Mouse (Mus musculus): Measurements from ENCODE around the gene Tcte1. TPM values are rescaled to one million over a fixed set of nuclear protein-coding genes. Genes with fewer than 3 reads are reported as not detected.

Tcte1 gene
- polyA plus RNA-seq, 1 experiment from 2014 or later = 1.7 TPM

DNA sequence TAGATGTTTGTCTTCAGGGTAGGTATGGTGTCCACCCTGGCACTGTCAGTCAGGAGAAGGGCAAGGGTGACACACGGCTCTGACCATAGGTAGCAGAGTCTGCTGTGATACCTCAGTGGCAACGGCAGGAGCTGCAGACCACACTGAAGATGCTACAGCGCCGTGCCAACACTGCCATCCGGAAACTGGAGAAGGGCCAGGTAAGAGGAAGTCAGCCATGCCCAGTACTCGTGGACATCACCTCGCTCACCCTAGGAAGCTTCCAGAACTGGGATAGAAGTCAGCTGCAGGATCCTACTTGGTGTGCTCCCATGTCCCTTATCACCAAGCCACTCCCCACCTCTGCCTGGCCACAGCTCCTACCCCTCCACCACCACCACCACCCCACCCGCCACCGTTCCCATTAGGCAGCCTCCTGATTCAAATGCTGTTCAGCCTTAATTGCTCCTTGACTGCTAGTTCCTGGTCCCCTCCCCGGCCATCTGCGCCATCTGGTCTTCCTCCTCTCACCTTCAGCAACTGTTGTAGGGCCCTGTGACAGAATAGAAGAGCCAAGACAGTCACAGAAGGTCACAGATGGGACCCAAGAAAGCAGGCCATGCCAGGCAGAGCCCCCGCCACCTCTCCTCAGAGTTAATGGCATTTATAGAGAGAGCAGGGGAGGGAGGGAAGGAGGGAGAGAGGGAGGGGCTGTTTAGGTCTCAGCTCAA lies 4.3 kb upstream of the Tcte1 start:
- no peak overlapping the region for H3K4me3 ChIP-seq (ENCODE audit: low read depth, low read length)
- H3K27me3 ChIP-seq (ENCODE audit: control insufficient read depth, insufficient read depth, low read length) = no peaks in the 10 kb centered on the region
- ATAC-seq (ENCODE audit: low FRiP score) (no peak), DNase-seq (ENCODE audit: low spot score, missing footprints) (no peak)
- no peak overlapping the region for H3K9ac ChIP-seq (ENCODE audit: low read length)
- no peak overlapping the region for H3K4me2 ChIP-seq
- no peaks in the 10 kb centered on the region for H3K9me3 ChIP-seq (ENCODE audit: control insufficient read depth, low read length)
- H3K27ac ChIP-seq (ENCODE audit: low read depth, low read length) = no peak overlapping the region
- 89% methylated on average over 12 of the region's 12 CpGs for WGBS
- peaks cover 6% of the 10 kb centered on the region for H3K4me1 ChIP-seq (ENCODE audit: control insufficient read depth, insufficient read depth, low read length)
- H3K36me3 ChIP-seq (ENCODE audit: control insufficient read depth, insufficient read depth, low read length) = 0 out of 2 replicates have a peak, but pooled peaks cover 5% of the 10 kb centered on the region

DNA sequence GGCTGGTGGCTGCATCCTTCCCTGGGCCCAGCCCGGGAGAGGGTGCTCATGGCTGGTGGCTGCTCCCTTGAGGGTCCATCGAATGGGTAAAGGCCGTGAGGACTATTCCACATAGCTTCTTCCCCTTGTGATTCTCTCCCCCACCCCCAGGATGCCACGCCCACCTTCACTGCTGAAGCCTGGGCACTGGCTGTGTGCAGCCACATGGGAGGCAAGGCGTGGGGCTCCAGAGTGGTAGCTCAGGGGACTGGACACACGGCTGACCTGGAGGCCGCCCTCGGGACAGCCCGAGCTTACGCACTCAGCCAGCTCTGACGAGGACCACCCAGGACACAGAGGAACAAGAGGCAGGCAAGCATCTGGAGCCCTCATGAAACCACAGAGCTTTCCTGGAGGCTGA lies 3.1 kb upstream of the Tcte1 start:
- H3K4me2 ChIP-seq = no peak overlapping the region
- WGBS = 85% methylated on average over 11 of the region's 11 CpGs
- H3K4me3 ChIP-seq (ENCODE audit: low read depth, low read length) = no peak overlapping the region
- H3K4me1 ChIP-seq (ENCODE audit: control insufficient read depth, insufficient read depth, low read length) = peaks cover 6% of the 10 kb centered on the region
- DNase-seq (ENCODE audit: low spot score, missing footprints) = no peak
- H3K27ac ChIP-seq (ENCODE audit: low read depth, low read length) = no peak overlapping the region
- H3K9me3 ChIP-seq (ENCODE audit: control insufficient read depth, low read length) = no peaks in the 10 kb centered on the region
- H3K36me3 ChIP-seq (ENCODE audit: control insufficient read depth, insufficient read depth, low read length) = 0 out of 2 replicates have a peak, but pooled peaks cover 5% of the 10 kb centered on the region
- peaks cover 4% of the 10 kb centered on the region; the same call in 1 of the 2 replicates for H3K27me3 ChIP-seq (ENCODE audit: control insufficient read depth, insufficient read depth, low read length)
- H3K9ac ChIP-seq (ENCODE audit: low read length) = no peak overlapping the region
- no peak for ATAC-seq (ENCODE audit: low FRiP score)

DNA sequence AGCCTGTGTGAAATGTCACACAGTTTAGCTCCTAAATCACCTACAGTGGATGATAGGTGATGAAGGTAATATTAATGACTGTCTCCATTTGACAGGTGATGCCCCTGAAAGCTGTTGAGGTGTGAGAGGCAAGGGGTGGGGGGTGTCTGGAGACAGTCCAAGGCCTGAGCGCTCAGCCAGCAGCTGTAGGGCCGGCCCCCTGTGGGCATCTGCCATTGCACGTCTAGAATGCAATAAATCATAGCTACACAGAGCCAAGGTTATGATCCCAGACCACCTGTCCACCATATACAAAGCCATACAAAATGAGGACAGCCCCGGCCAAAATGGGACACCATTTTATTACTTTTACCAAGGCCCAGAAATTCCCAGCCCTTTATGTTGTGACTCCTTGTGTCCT lies 1.7 kb downstream of the Tcte1 start:
- H3K27ac ChIP-seq (ENCODE audit: low read depth, low read length) = no peak overlapping the region
- no peak overlapping the region for H3K4me3 ChIP-seq (ENCODE audit: low read depth, low read length)
- H3K27me3 ChIP-seq (ENCODE audit: control insufficient read depth, insufficient read depth, low read length) = peaks cover 4% of the 10 kb centered on the region; the same call in 1 of the 2 replicates
- no peaks in the 10 kb centered on the region for H3K9me3 ChIP-seq (ENCODE audit: control insufficient read depth, low read length)
- H3K4me1 ChIP-seq (ENCODE audit: control insufficient read depth, insufficient read depth, low read length) = peaks cover 6% of the 10 kb centered on the region
- no peak overlapping the region for H3K9ac ChIP-seq (ENCODE audit: low read length)
- 90% methylated on average over 4 of the region's 4 CpGs for WGBS
- ATAC-seq (ENCODE audit: low FRiP score) = no peak
- no peak overlapping the region for H3K4me2 ChIP-seq
- H3K36me3 ChIP-seq (ENCODE audit: control insufficient read depth, insufficient read depth, low read length) = no peaks in the 10 kb centered on the region
- DNase-seq (ENCODE audit: low spot score, missing footprints) = no peak

DNA sequence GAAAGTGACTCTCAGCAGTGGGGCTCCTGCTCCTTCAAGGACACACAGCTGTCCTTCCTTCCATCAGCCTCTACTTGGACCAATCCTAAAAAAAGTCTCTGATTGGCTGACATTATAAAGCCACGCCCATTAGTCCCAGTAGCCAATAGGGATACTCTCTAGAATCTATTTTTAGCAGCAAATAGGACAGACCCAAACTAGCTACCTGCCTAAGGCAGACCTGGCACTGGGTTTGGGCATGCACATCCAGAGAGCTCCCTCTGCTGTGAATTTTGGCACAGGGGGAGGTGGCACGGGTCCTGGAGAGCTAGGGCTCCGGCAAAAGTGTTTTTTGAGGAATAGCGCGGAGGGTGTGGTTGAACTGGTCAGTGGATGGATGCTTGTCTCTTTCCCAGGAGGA lies 3.3 kb downstream of the Tcte1 start:
- H3K36me3 ChIP-seq (ENCODE audit: control insufficient read depth, insufficient read depth, low read length) = no peaks in the 10 kb centered on the region
- no peak for ATAC-seq (ENCODE audit: low FRiP score)
- 26% methylated on average over 5 of the region's 5 CpGs for WGBS
- no peak for DNase-seq (ENCODE audit: low spot score, missing footprints)
- H3K27me3 ChIP-seq (ENCODE audit: control insufficient read depth, insufficient read depth, low read length) = peaks cover 4% of the 10 kb centered on the region
- no peak overlapping the region for H3K27ac ChIP-seq (ENCODE audit: low read depth, low read length)
- no peak overlapping the region for H3K4me3 ChIP-seq (ENCODE audit: low read depth, low read length)
- H3K4me2 ChIP-seq = no peak overlapping the region
- H3K9me3 ChIP-seq (ENCODE audit: control insufficient read depth, low read length) = no peaks in the 10 kb centered on the region
- H3K9ac ChIP-seq (ENCODE audit: low read length) = no peak overlapping the region
- H3K4me1 ChIP-seq (ENCODE audit: control insufficient read depth, insufficient read depth, low read length) = peaks cover 6% of the 10 kb centered on the region

DNA sequence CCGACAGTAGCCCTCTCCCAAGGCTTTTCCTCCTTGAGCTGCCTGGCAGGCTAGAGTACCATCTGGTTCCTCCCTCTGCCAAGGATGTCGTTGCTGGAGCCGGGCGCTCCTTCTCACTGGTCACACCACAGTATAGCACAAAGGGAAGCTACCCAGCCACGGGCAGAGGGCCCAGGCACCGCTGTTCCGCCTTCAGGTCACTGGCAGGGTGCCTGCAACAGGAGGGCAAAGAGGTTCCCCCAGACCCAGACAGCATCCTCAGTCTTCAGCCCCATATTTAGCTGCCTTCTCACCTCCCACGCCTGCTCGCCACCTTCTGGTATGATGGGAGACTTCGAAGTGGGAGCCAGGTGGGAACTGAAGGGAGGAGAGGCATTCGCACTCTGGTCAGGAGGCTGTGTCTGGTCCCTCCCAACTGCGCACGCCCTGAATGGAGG lies 7.1 kb downstream of the Tcte1 start:
- no peak overlapping the region for H3K9ac ChIP-seq (ENCODE audit: low read length)
- H3K36me3 ChIP-seq (ENCODE audit: control insufficient read depth, insufficient read depth, low read length) = no peaks in the 10 kb centered on the region
- ATAC-seq (ENCODE audit: low FRiP score) = no peak
- 53% methylated on average over 13 of the region's 13 CpGs for WGBS
- H3K4me2 ChIP-seq = no peak overlapping the region
- no peak overlapping the region for H3K27ac ChIP-seq (ENCODE audit: low read depth, low read length)
- H3K4me3 ChIP-seq (ENCODE audit: low read depth, low read length) = no peak overlapping the region
- H3K4me1 ChIP-seq (ENCODE audit: control insufficient read depth, insufficient read depth, low read length) = no peaks in the 10 kb centered on the region
- no peaks in the 10 kb centered on the region for H3K9me3 ChIP-seq (ENCODE audit: control insufficient read depth, low read length)
- peaks cover 4% of the 10 kb centered on the region for H3K27me3 ChIP-seq (ENCODE audit: control insufficient read depth, insufficient read depth, low read length)
- no peak for DNase-seq (ENCODE audit: low spot score, missing footprints)

DNA sequence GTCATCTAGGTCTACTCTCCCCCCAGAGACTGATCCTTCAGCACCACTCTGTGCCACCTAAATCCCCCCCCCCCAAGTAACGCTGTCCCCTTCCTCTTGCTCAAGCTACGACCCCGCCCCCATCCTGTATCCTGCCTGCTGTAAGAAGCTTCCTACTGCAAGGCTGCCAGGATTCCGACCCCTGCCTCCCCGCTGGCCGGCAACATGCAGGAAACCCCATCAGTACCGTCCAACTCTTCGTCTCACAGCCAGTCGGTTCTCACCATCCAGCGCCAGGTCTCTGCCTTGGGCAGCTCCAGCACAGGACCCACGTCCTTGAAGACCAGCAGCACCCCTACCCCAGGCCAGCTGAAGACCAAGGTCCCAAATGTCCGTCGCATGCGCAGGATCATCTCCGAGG lies 9.7 kb downstream of the Tcte1 start:
- 60% methylated on average over 15 of the region's 15 CpGs for WGBS
- Histone ChIP-seq H3K4me1 (ENCODE audit: control insufficient read depth, insufficient read depth, low read length) (no peaks in the 10 kb centered on the region), H3K27ac (ENCODE audit: low read depth, low read length) (no peak overlapping the region), H3K9ac (ENCODE audit: low read length) (no peak overlapping the region), H3K9me3 (ENCODE audit: control insufficient read depth, low read length) (no peaks in the 10 kb centered on the region), H3K27me3 (ENCODE audit: control insufficient read depth, insufficient read depth, low read length) (peaks cover 8% of the 10 kb centered on the region), H3K4me2 (no peak overlapping the region), H3K4me3 (ENCODE audit: low read depth, low read length) (no peak overlapping the region), H3K36me3 (ENCODE audit: control insufficient read depth, insufficient read depth, low read length) (no peaks in the 10 kb centered on the region)
- no peak for ATAC-seq (ENCODE audit: low FRiP score)
- no peak for DNase-seq (ENCODE audit: low spot score, missing footprints)

DNA sequence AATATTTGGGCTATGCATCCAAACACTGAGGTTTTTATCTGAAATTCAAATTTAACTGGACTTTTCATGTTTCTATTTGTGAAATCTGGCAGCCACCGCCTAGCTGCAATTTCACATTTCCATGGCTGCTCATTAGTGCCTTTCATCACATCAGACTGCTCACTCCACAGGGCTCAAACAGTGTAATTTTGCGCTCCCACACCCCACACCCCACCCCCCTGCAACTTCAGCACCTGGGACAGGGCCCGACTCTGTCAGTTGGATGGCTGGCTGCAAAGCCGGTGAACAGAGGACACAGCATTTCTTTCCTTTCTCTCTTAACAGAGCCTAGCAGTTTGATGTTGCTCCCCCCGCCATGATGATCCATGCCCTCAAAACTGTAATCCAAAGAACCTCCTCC lies 13.0 kb downstream of the Tcte1 start:
- H3K36me3 ChIP-seq (ENCODE audit: control insufficient read depth, insufficient read depth, low read length) = no peaks in the 10 kb centered on the region
- H3K9ac ChIP-seq (ENCODE audit: low read length) = no peak overlapping the region
- H3K4me3 ChIP-seq (ENCODE audit: low read depth, low read length) = no peak overlapping the region
- H3K27ac ChIP-seq (ENCODE audit: low read depth, low read length) = no peak overlapping the region
- H3K4me2 ChIP-seq = no peak overlapping the region
- H3K9me3 ChIP-seq (ENCODE audit: control insufficient read depth, low read length) = no peaks in the 10 kb centered on the region
- 15% methylated on average over 5 of the region's 5 CpGs for WGBS
- no peak for ATAC-seq (ENCODE audit: low FRiP score)
- H3K4me1 ChIP-seq (ENCODE audit: control insufficient read depth, insufficient read depth, low read length) = no peaks in the 10 kb centered on the region
- DNase-seq (ENCODE audit: low spot score, missing footprints) = peak; percentile 88
- peaks cover 11% of the 10 kb centered on the region for H3K27me3 ChIP-seq (ENCODE audit: control insufficient read depth, insufficient read depth, low read length)

DNA sequence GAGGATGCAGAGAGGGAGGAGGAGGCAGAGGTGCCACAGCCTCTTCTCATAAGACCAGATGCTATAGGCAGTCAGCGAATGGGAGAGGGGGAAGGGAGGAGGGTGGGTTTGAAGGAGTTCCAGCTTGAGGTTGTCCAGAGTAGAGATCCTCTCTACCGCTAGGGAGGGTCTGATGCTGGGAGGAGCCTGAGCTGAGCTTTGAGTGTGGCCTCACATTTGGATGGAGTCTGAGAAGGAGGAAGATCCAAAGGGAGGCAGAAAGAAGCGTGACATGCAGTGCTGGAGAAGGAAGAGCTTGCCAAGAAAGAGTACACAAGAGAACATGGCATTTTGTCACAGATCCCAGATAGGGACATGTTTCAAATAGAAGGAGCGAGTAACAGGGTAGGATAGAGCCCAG lies 15.2 kb downstream of the Tcte1 start:
- no peak overlapping the region for H3K4me3 ChIP-seq (ENCODE audit: low read depth, low read length)
- 66% methylated on average over 4 of the region's 4 CpGs for WGBS

DNA sequence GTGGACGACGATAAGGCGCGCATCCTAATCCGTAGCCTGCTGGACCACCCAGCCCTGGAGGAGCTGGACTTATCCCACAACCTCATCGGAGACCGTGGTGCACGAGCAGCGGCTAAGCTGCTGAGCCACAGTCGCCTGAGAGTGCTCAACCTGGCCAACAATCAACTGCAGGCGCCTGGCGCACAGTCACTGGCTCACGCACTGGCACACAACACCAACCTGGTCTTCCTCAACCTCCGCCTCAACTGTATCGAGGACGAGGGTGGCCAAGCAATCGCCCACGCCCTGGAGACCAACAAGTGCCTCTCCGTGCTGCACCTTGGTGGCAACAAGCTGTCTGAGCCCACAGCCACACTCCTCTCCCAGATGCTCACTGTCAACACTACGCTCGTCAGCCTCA lies 16.4 kb downstream of the Tcte1 start:
- Histone ChIP-seq H3K9me3 (ENCODE audit: control insufficient read depth, low read length) (no peaks in the 10 kb centered on the region), H3K27ac (ENCODE audit: low read depth, low read length) (no peak overlapping the region), H3K4me3 (ENCODE audit: low read depth, low read length) (no peak overlapping the region), H3K36me3 (ENCODE audit: control insufficient read depth, insufficient read depth, low read length) (no peaks in the 10 kb centered on the region), H3K4me1 (ENCODE audit: control insufficient read depth, insufficient read depth, low read length) (peaks cover 6% of the 10 kb centered on the region; the same call in 1 of the 2 replicates), H3K27me3 (ENCODE audit: control insufficient read depth, insufficient read depth, low read length) (peaks cover 27% of the 10 kb centered on the region), H3K9ac (ENCODE audit: low read length) (no peak overlapping the region), H3K4me2 (no peak overlapping the region)
- 81% methylated on average over 21 of the region's 21 CpGs for WGBS
- no peak for DNase-seq (ENCODE audit: low spot score, missing footprints)
- ATAC-seq (ENCODE audit: low FRiP score) = no peak

More for the DNA sequence above, 15.2 kb downstream of the Tcte1 start:
- Histone ChIP-seq H3K27me3 (ENCODE audit: control insufficient read depth, insufficient read depth, low read length) (peaks cover 15% of the 10 kb centered on the region), H3K9ac (ENCODE audit: low read length) (no peak overlapping the region), H3K4me1 (ENCODE audit: control insufficient read depth, insufficient read depth, low read length) (no peaks in the 10 kb centered on the region), H3K36me3 (ENCODE audit: control insufficient read depth, insufficient read depth, low read length) (no peaks in the 10 kb centered on the region), H3K27ac (ENCODE audit: low read depth, low read length) (no peak overlapping the region), H3K9me3 (ENCODE audit: control insufficient read depth, low read length) (no peaks in the 10 kb centered on the region), H3K4me2 (no peak overlapping the region)
- DNase-seq (ENCODE audit: low spot score, missing footprints) (no peak), ATAC-seq (ENCODE audit: low FRiP score) (no peak)
